Mouse (Mus musculus): ENCODE results near the gene Cdk11b. TPM values are rescaled to one million over a fixed set of nuclear protein-coding genes. Genes with fewer than 3 reads are reported as not detected.

The Cdk11b gene
- polyA plus RNA-seq, 1 experiment from 2014 or later = 91.6 TPM

Other genes with a start within 250 kb of the Cdk11b start
- not detected in 2 replicates for gene Gabrd, start 226.7 kb upstream of the Cdk11b start, polyA plus RNA-seq (2016; fragmentation: Nextera tagmentation; extraction: Ambion mirVana)
- 6.4 and 6.9 TPM in 2 replicates for gene Cfap74, start 215.7 kb upstream of the Cdk11b start, polyA plus RNA-seq (2016; fragmentation: Nextera tagmentation; extraction: Ambion mirVana)
- not detected in 2 replicates for gene Tmem52, start 155.7 kb upstream of the Cdk11b start, polyA plus RNA-seq (2016; fragmentation: Nextera tagmentation; extraction: Ambion mirVana)
- gene Gnb1, start 133.5 kb upstream of the Cdk11b start, polyA plus RNA-seq (2016; fragmentation: Nextera tagmentation; extraction: Ambion mirVana) = 667 and 781 TPM in 2 replicates
- 93.5 and 101 TPM in 2 replicates for gene Nadk, start 62.5 kb upstream of the Cdk11b start, polyA plus RNA-seq (2016; fragmentation: Nextera tagmentation; extraction: Ambion mirVana)
- gene Slc35e2, start 23.4 kb upstream of the Cdk11b start, polyA plus RNA-seq (2016; fragmentation: Nextera tagmentation; extraction: Ambion mirVana) = 12.9 and 14.1 TPM in 2 replicates
- gene Gm10563, start 20.6 kb downstream of the Cdk11b start, polyA plus RNA-seq (2016; fragmentation: Nextera tagmentation; extraction: Ambion mirVana) = not detected in 2 replicates
- 2.2 and 2.4 TPM in 2 replicates for gene Mmp23, start 28.5 kb downstream of the Cdk11b start, polyA plus RNA-seq (2016; fragmentation: Nextera tagmentation; extraction: Ambion mirVana)
- gene Mib2, start 44.3 kb downstream of the Cdk11b start, polyA plus RNA-seq (2016; fragmentation: Nextera tagmentation; extraction: Ambion mirVana) = 30.7 and 35.8 TPM in 2 replicates
- 2.4 and 5.9 TPM in 2 replicates for gene Fndc10, start 69.5 kb downstream of the Cdk11b start, polyA plus RNA-seq (2016; fragmentation: Nextera tagmentation; extraction: Ambion mirVana)
- gene Ssu72, start 79.9 kb downstream of the Cdk11b start, polyA plus RNA-seq (2016; fragmentation: Nextera tagmentation; extraction: Ambion mirVana) = 137 and 139 TPM in 2 replicates
- 2.5 and 3.2 TPM in 2 replicates for gene Tmem240, start 109.9 kb downstream of the Cdk11b start, polyA plus RNA-seq (2016; fragmentation: Nextera tagmentation; extraction: Ambion mirVana)
- gene Atad3a, start 136.2 kb downstream of the Cdk11b start, polyA plus RNA-seq (2016; fragmentation: Nextera tagmentation; extraction: Ambion mirVana) = 95.3 and 99.0 TPM in 2 replicates
- gene Vwa1, start 149.8 kb downstream of the Cdk11b start, polyA plus RNA-seq (2016; fragmentation: Nextera tagmentation; extraction: Ambion mirVana) = 9.8 and 11.5 TPM in 2 replicates
- 0.22 and 0.35 TPM in 2 replicates for gene Tmem88b, start 161.0 kb downstream of the Cdk11b start, polyA plus RNA-seq (2016; fragmentation: Nextera tagmentation; extraction: Ambion mirVana)
- gene Ankrd65, start 165.6 kb downstream of the Cdk11b start, polyA plus RNA-seq (2016; fragmentation: Nextera tagmentation; extraction: Ambion mirVana) = not detected in 2 replicates
- gene Mrpl20, start 178.0 kb downstream of the Cdk11b start, polyA plus RNA-seq (2016; fragmentation: Nextera tagmentation; extraction: Ambion mirVana) = 209 and 210 TPM in 2 replicates
- 195 and 202 TPM in 2 replicates for gene Ccnl2, start 187.6 kb downstream of the Cdk11b start, polyA plus RNA-seq (2016; fragmentation: Nextera tagmentation; extraction: Ambion mirVana)
- gene Aurkaip1, start 206.4 kb downstream of the Cdk11b start, polyA plus RNA-seq (2016; fragmentation: Nextera tagmentation; extraction: Ambion mirVana) = 131 and 132 TPM in 2 replicates
- 22.9 and 24.3 TPM in 2 replicates for gene Mxra8, start 214.8 kb downstream of the Cdk11b start, polyA plus RNA-seq (2016; fragmentation: Nextera tagmentation; extraction: Ambion mirVana)
- gene Dvl1, start 222.5 kb downstream of the Cdk11b start, polyA plus RNA-seq (2016; fragmentation: Nextera tagmentation; extraction: Ambion mirVana) = 6.1 and 9.2 TPM in 2 replicates
- gene Tas1r3, start 238.5 kb downstream of the Cdk11b start, polyA plus RNA-seq (2016; fragmentation: Nextera tagmentation; extraction: Ambion mirVana) = 0.51 and 0.61 TPM in 2 replicates
- 17.9 and 23.4 TPM in 2 replicates for gene Cptp, start 244.6 kb downstream of the Cdk11b start, polyA plus RNA-seq (2016; fragmentation: Nextera tagmentation; extraction: Ambion mirVana)
- 92.2 and 94.1 TPM in 2 replicates for gene Ints11, start 244.7 kb downstream of the Cdk11b start, polyA plus RNA-seq (2016; fragmentation: Nextera tagmentation; extraction: Ambion mirVana)